Mouse (Mus musculus): Measurements from ENCODE around the gene Edem3.

DNA sequence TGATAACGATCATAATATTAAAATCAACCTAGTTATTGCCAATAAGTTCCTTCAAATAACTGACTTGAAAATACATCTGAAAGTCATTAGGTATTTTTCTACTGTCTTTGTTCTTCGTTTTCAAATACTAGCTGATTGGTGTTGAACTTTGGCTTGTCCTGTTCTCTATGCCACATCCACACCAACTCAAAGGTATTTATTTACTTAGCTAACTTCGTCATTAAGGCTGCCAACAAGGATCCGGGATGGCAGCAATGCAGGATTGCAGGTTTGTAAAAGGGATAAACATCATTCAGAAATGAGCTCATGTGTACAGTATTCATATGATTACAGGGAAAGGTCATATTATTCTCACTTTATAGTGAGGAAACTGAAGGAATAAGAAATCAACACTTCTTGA, 2.2 kb upstream of the Edem3 start:
- TF ChIP-seq POLR2A (IDR thresholded peaks at IDR 0.05; ENCODE audit: insufficient read depth, low read length) (no peak), CTCF (IDR thresholded peaks at IDR 0.05; ENCODE audit: low read depth, low read length) (no peak)
